Mouse (Mus musculus) heart, adult 2 months (tissue): ENCODE measurements around the gene Kcnk10.

ENCODE experiments used
- CTCF ChIP-seq: fragments of 200-600 bp; IDR thresholded peaks from 2 replicates; pipeline ENCODE4 v1.8.1; 2022; ENCODE audit warnings: antibody characterized with exemption, mild to moderate bottlenecking, moderate library complexity
- EP300 ChIP-seq: fragments of 200-500 bp; IDR thresholded peaks from 2 replicates; pipeline ENCODE4 v1.6.1; 2011; ENCODE audit warnings: low read depth, low read length, control low read depth; ENCODE audit not compliant: insufficient read depth

GRCm38 (mm10) chr12:98445637-98446036, 132.5 kb downstream of the Kcnk10 start:
- TF ChIP-seq EP300 (no peak), CTCF (no peak)
